Mouse (Mus musculus): ENCODE measurements around the gene Ssna1. TPM values are rescaled to one million over a fixed set of nuclear protein-coding genes. Genes with fewer than 3 reads are reported as not detected.

Gene Ssna1
- 100 to 1,000 TPM; 140 TPM for polyA plus RNA-seq (2017; shearing (Covaris generic))

DNA sequence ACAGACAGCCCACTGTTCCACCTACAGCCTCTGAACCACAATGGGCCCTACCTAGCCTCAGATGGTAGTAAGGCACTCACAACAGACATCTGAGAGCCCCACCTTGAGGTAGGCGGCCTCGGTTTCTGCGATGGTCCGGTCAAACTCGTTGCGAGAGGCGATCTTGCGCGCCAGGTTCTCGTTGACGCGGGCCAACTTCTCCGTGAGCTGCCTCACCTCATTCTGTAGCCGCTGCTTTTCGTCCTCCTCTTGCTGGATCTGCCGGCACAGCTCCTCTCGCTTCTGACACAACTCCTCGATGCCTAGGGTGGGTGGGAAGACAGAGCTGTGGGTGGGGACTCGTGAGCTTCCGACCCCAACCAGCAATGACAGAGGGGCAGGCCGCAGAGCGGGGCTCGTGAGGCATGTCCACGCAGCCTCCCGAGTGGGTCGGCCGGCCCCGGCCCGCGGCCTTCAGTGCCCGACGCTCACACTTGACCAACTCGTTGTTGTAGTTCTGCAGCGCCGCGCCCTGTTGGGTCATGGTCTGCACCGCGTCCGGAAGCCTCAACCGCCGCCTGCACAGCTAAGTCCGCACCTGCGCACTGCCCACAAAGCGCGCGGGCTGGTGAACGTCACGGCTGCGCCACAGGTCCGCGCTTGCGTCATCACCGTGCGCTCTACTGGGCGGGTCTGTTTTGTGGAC, at the start of gene Ssna1, which contains the start of gene Anapc2:
Gene Ssna1, minus strand, starts transcription at position 612 of the 685 bp plus-strand sequence.
Gene Anapc2, plus strand, starts transcription at position 652 of the 685 bp plus-strand sequence.

DNA sequence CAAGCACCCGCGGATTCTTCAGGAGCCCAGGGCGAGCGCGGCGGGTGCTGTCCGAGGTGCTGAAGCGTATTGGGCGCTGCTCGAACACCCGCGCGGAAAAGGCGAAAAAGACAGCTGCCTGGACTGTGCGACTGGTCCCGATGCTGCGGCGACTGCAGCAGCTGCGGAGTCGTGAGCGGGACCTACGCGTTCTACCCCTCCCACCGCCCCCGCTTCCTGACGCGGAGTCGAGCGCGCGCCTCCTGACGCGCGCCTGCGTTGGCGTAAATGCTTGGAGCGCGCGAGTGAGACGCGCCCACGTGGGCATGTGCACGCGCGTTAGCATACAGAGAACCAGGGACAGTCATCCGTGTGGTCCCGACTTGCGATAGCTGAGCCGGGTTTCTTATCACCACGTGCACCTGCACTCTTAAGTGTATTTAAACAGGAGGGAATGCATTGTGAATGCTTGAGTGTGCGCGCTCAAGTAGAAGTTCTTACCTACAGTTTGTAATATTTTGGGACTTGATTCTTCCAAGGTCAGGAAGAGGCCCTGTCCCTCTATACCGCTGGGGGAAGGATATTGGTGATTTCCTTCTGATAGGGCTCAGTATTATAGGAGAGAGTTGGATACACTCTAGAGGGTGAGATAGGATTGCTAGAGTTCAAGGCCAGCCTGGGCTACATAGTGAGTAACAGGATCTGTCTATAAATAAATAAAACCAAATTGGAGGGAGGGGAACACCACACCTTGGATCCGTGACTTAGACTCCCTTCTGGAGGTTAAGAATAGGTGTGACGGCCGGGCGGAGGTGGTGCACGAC, 46.9 kb upstream of the Ssna1 start, which contains the start of gene Grin1:
Gene Grin1, minus strand, starts transcription at position 217 of the 803 bp plus-strand sequence.

DNA sequence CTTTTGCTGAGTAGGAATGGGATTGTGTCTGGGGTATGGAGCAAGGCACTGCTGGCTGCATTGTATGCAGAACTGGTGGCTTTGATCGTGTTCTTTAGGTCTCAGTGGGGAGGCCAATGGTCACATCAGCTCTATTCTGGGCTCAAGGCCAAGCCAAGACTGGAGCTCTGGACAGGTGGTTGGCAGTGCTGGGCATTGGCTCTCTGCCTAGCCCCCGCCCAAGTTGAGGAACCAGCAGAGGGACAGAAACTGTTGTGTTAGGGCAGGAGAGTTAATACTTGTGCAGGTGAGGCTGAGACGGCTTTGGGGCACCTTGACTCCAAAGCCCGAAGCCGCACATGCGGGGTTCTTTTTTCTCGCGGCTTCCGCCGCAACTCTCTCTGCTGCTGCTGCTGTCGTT, 17.4 kb upstream of the Ssna1 start, which contains the start of gene Lrrc26:
Gene Lrrc26, plus strand, starts transcription at position 265 of the 400 bp plus-strand sequence.

DNA sequence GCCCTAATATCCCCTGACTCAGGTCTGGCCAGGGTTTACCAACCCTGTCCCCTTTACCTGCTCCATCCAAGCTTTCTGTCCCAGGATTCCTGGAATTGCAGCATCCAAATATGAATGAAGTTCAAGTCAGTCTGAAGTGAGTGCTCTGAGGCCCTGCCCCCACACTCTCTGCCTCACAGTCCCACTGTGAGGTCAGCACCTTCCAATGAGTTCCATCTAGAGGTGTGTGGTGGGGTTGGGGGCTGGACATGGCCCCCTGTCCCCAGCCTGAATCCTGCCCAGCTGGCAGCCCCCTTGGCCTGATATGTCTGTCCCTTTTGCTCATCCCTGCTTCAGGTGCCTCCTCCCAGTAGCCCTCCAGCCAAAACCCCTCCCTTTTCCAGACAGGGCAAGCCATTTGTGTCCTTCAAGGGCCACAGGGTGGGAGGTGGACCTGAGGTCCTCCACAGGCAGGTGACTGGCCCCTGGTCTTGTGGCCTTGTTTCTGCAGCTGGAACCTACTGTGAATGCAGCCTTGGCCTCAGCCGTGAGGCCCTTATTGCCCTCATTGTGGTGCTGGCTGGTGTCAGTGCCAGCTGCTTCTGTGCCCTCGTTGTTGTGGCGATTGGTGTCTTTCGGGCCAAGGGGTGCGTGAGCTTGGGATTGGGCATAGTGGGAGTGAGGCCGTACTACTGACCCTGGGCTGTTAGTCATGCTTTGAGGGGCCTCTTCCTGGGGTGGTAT, 15.8 kb upstream of the Ssna1 start, which contains the start of gene Tmem210:
Gene Tmem210, plus strand, starts transcription at position 219 of the 723 bp plus-strand sequence.

DNA sequence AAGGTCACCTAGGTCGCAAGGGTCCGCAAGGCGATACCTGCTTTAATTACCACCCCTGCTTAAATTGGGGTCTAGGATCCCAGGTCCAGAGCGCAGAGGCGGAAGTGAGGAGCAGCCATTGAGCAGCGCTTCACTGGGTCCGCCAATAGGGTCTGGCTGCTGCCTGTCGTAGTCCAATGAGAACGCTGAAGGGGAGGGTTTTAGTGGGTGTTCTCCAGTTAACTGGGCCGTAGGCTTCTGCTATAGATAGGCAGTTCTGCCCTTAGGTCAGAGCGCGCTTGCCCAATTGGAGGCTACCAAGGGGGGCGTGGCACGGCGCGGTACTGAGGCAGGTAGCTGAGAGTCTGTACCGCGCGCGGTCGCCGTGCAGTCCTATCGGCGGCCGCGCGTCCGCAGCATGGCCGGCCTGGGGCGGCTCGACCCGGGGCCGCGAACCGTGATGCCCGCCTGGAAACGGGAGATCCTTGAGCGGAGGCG, 9.9 kb downstream of the Ssna1 start, which contains the start of gene Tprn:
Gene Tprn, plus strand, starts transcription at position 328 of the 477 bp plus-strand sequence.

DNA sequence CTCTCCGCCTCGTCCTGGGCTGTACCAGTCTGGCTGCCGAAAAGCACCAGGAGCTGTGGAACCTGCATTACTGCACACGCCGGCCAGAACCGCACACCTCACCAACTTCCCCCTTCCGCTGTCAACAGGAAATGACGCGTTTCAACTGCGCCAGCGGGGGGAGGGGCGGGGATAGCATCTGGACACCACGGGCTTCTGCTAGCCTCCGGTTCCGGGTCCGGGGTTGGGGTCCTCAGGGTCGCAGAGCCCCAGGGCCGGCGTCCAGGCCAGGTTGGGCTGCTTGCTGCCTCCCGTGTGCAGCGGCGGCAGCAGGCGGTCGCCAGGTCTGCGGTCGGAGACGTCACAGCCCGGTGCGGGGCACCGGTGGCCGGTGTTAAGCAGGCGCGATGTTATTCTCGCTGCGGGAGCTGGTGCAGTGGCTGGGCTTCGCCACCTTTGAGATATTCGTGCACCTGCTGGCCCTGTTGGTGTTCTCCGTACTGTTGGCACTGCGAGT, 16.9 kb downstream of the Ssna1 start, which contains the start of gene Tmem203:
Gene Tmem203, plus strand, starts transcription at position 156 of the 496 bp plus-strand sequence.

DNA sequence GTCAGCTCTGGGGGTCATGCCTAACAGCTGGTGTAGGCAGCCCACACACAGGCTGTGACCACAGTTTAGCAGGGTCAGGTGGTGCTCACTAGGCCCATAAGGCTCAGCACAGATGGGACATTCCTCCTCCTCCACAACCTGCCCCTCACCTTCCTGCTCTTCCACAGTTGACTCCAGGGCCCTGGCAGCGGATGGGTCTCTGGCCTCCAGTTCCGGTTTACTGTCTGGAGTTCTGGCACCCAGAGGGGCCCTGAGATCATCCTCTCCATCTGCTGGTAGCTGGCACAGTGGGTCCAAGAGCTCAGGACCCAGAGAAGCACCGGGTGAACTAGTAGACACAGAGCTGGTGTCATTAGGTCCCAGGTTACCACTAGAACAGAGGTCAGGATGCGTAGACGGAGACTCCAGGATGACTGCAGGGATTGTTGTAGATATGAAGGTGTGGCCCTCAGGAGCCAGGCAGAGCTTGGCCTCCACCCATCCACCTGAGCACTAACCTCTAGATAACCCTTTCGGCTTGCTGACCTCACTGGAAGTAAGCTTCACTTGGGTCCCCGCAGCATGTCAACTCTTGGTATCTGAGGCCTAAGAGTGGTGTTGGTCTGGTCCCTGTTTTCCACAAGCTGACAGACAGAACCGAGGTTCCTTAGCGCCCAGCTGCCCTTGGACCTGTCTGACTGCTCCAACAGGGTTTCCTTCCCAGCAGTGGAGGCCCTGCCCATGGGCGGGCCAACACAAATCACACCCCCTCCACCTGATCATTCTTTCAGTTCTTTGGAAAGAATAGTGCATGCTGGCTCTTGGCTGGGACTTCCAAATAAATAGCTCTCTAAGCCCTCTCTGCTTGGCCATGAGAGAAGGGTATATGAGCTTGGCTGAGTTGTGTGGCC, 25.8 kb downstream of the Ssna1 start, which contains the start of gene AL732309.1:
Gene AL732309.1, minus strand, starts transcription at position 681 of the 890 bp plus-strand sequence.

DNA sequence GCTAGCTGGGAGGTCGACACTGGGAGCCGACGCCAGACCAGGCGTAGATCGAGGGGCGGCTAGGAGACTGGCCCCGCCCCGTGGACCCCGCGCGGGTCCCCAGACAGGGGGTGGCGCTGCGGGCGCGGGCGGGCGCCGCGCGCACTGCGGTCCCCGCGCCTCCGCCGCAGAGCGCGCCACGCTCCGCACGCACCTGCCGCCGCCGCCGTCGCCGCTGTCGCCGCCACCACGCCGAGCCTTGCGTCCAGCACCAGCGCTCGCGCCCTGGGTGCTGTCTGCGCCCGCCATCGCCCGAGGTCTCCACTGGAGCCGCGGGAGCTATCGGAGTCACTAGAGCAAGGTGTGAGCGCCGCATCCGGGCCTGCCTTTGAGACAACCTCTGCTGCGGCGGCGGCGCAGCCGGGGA, 30.1 kb downstream of the Ssna1 start, which contains the start of the genes Rnf208 and Cysrt1:
Gene Rnf208, plus strand, starts transcription at position 155 of the 406 bp plus-strand sequence.
Gene Cysrt1, minus strand, starts transcription at position 352 of the 406 bp plus-strand sequence.

DNA sequence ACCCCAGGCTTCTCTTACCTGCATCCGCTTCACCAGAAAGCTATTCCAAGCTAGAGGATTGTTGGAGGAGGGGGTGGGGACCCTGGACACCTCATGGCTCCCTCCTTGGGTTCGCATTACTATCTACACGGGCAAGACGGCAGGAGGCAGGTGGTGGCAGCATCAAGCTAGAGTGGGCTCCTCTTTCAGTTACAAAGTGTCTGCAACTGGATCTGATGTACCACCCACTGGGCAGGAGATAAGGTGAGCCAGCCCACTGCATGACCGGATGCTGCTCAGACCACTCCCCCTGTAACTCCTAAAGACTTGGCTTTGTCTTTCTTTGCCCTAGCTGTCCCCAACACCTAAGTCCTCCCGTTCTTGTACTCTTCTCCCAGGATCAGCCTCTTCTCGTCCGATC, 35.6 kb downstream of the Ssna1 start, which contains the start of gene Rnf224:
Gene Rnf224, minus strand, starts transcription at position 174 of the 400 bp plus-strand sequence.

GRCm38 (mm10) chr2:25234050-25234449, 38.2 kb downstream of the Ssna1 start, which contains the start of gene Slc34a3:
Gene Slc34a3, minus strand, starts transcription at chr2:25234364.

GRCm38 (mm10) chr2:25224492-25224765, 47.8 kb downstream of the Ssna1 start, which contains the start of gene Tubb4b:
Gene Tubb4b, minus strand, starts transcription at chr2:25224702.

Other genes starting within 250 kb of the Ssna1 start
- 10 to 100 TPM; 31.8 to 38.7 TPM for gene Nsmf, start 218.1 kb downstream of the Ssna1 start, polyA plus RNA-seq (2017; shearing (Covaris generic))
- gene Entpd8, start 192.1 kb downstream of the Ssna1 start, polyA plus RNA-seq (2017; shearing (Covaris generic)): not detected
- gene Noxa1, start 177.3 kb downstream of the Ssna1 start, polyA plus RNA-seq (2017; shearing (Covaris generic)): 1 to 10 TPM; 1.3 to 1.4 TPM
- gene Nrarp, start 91.7 kb downstream of the Ssna1 start, polyA plus RNA-seq (2017; shearing (Covaris generic)): 1 to 10 TPM; 3.6 to 4.7 TPM
- gene Tor4a, start 75.6 kb downstream of the Ssna1 start, polyA plus RNA-seq (2017; shearing (Covaris generic)): 100 to 1,000 TPM in 1 of 2 experiments, 10 to 100 TPM in 1; 82.2 to 121 TPM
- gene Nelfb, start 60.9 kb downstream of the Ssna1 start, polyA plus RNA-seq (2017; shearing (Covaris generic)): 100 to 1,000 TPM; 104 to 121 TPM
- gene Stpg3, start 57.8 kb downstream of the Ssna1 start, polyA plus RNA-seq (2017; shearing (Covaris generic)): not detected
- gene Fam166a, start 53.7 kb downstream of the Ssna1 start, polyA plus RNA-seq (2017; shearing (Covaris generic)): under 1 TPM in 1 of 2 experiments, not detected in 1; 0.44 TPM
- 100 to 1,000 TPM; 153 to 167 TPM for gene Tubb4b, start 47.7 kb downstream of the Ssna1 start, polyA plus RNA-seq (2017; shearing (Covaris generic))
- gene Slc34a3, start 38.1 kb downstream of the Ssna1 start, polyA plus RNA-seq (2017; shearing (Covaris generic)): under 1 TPM in 1 of 2 experiments, not detected in 1; 0.07 TPM
- under 1 TPM in 1 of 2 experiments, not detected in 1; 0.14 TPM for gene Rnf224, start 35.7 kb downstream of the Ssna1 start, polyA plus RNA-seq (2017; shearing (Covaris generic))
- gene Rnf208, start 30.2 kb downstream of the Ssna1 start, polyA plus RNA-seq (2017; shearing (Covaris generic)): 1 to 10 TPM; 1.2 to 4.3 TPM
- not detected for gene Cysrt1, start 30.0 kb downstream of the Ssna1 start, polyA plus RNA-seq (2017; shearing (Covaris generic))
- 1 to 10 TPM; 2.1 to 9.4 TPM for gene AL732309.1, start 25.6 kb downstream of the Ssna1 start, polyA plus RNA-seq (2017; shearing (Covaris generic))
- 10 to 100 TPM; 31.0 to 41.1 TPM for gene Tmem203, start 17.0 kb downstream of the Ssna1 start, polyA plus RNA-seq (2017; shearing (Covaris generic))
- gene Tprn, start 9.8 kb downstream of the Ssna1 start, polyA plus RNA-seq (2017; shearing (Covaris generic)): 10 to 100 TPM; 10.9 to 12.4 TPM
- 10 to 100 TPM; 78.1 to 84.1 TPM for gene Anapc2, start within 50 bp of the Ssna1 start, polyA plus RNA-seq (2017; shearing (Covaris generic))
- gene Tmem210, start 15.7 kb upstream of the Ssna1 start, polyA plus RNA-seq (2017; shearing (Covaris generic)): not detected
- not detected for gene Lrrc26, start 17.5 kb upstream of the Ssna1 start, polyA plus RNA-seq (2017; shearing (Covaris generic))
- under 1 TPM; 0.10 to 0.39 TPM for gene Grin1, start 46.7 kb upstream of the Ssna1 start, polyA plus RNA-seq (2017; shearing (Covaris generic))
- gene Man1b1, start 59.9 kb upstream of the Ssna1 start, polyA plus RNA-seq (2017; shearing (Covaris generic)): 10 to 100 TPM; 17.2 to 17.6 TPM
- gene Dpp7, start 83.9 kb upstream of the Ssna1 start, polyA plus RNA-seq (2017; shearing (Covaris generic)): 10 to 100 TPM; 13.0 to 16.1 TPM
- gene Uap1l1, start 93.2 kb upstream of the Ssna1 start, polyA plus RNA-seq (2017; shearing (Covaris generic)): 10 to 100 TPM; 50.7 to 71.9 TPM
- 1 to 10 TPM; 4.3 to 6.6 TPM for gene Sapcd2, start 99.9 kb upstream of the Ssna1 start, polyA plus RNA-seq (2017; shearing (Covaris generic))
- gene Entpd2, start 123.4 kb upstream of the Ssna1 start, polyA plus RNA-seq (2017; shearing (Covaris generic)): under 1 TPM in 1 of 2 experiments, not detected in 1; 0.17 TPM
- 1 to 10 TPM; 1.1 to 4.0 TPM for gene Npdc1, start 126.9 kb upstream of the Ssna1 start, polyA plus RNA-seq (2017; shearing (Covaris generic))
- gene Fut7, start 150.8 kb upstream of the Ssna1 start, polyA plus RNA-seq (2017; shearing (Covaris generic)): 10 to 100 TPM; 13.1 to 35.9 TPM
- 10 to 100 TPM; 20.5 to 67.6 TPM for gene Abca2, start 156.3 kb upstream of the Ssna1 start, polyA plus RNA-seq (2017; shearing (Covaris generic))
- 1 to 10 TPM; 1.1 to 2.4 TPM for gene Clic3, start 184.4 kb upstream of the Ssna1 start, polyA plus RNA-seq (2017; shearing (Covaris generic))
- 100 to 1,000 TPM in 1 of 2 experiments, 10 to 100 TPM in 1; 95.9 to 106 TPM for gene Paxx, start 188.7 kb upstream of the Ssna1 start, polyA plus RNA-seq (2017; shearing (Covaris generic))
- gene Ptgds, start 197.6 kb upstream of the Ssna1 start, polyA plus RNA-seq (2017; shearing (Covaris generic)): under 1 TPM in 1 of 2 experiments, not detected in 1; 0.63 TPM
- not detected for gene Lcn12, start 221.5 kb upstream of the Ssna1 start, polyA plus RNA-seq (2017; shearing (Covaris generic))
- 10 to 100 TPM; 64.4 to 86.7 TPM for gene Fbxw5, start 228.3 kb upstream of the Ssna1 start, polyA plus RNA-seq (2017; shearing (Covaris generic))
- 1 to 10 TPM; 5.9 to 6.1 TPM for gene C8g, start 229.3 kb upstream of the Ssna1 start, polyA plus RNA-seq (2017; shearing (Covaris generic))

All from activated CD4-positive, CD25-positive, alpha-beta regulatory T cell (primary cell).